Mouse (Mus musculus): ENCODE measurements around the gene Calhm3. TPM values are rescaled to one million over a fixed set of nuclear protein-coding genes. Genes with fewer than 3 reads are reported as not detected.
"Not testable (repeated sequence)": the region's sequence is repeated elsewhere in the genome, so short reads cannot be mapped to it uniquely, and the experiment has no call there.

Gene Calhm3
- polyA plus RNA-seq, 1 experiment, result not detected

DNA sequence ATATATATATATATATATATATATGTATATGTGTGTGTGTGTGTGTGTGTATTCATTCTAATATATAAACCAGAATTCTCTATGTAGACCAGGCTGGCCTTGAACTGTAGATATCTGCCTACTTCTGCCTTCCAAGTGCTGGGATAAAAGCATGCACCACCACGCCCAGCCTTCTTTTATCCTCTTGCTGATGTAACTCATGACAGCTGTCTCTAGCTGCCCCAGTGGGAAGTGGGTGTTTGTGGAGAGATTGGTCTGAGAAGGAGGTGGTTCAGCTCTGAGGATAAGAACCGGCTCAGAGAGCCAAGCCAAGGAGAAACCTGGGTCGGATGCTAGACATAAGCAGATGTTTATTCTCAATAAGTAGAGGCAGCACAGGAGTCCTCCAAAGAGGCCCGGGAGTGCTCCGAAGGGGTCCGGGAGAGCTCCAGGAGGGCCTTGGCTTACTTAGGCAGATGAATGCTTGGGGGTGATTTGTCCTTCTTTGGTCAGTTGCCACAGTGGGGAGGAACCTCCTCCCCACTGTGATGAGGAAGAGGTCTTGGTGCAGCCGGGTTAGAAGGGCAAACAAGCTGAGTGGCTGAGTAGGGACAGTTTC, 10.2 kb upstream of the Calhm3 start:
- no peak for DNase-seq (ENCODE audit: low read depth)

DNA sequence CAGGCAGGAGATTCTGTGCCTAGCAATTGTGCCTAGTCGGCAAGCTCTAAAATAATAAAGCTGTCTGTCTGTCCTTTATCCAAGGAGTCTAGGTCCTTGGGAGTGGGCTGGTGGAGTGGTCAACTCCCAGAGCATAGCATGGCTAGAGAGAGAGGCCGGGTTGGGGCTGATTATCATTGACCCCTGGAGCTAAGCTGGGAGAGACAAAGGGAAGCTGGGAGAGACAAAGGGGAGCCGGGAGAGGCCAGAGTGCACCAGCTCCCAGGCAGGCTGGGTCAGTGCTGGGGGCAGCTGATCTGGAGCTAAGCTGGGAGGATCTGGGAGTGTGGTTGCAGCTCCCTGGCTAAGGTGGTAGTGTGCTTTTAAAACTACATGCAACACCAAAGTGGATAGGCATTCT, 9.2 kb upstream of the Calhm3 start:
- no peak for DNase-seq (ENCODE audit: low read depth)

DNA sequence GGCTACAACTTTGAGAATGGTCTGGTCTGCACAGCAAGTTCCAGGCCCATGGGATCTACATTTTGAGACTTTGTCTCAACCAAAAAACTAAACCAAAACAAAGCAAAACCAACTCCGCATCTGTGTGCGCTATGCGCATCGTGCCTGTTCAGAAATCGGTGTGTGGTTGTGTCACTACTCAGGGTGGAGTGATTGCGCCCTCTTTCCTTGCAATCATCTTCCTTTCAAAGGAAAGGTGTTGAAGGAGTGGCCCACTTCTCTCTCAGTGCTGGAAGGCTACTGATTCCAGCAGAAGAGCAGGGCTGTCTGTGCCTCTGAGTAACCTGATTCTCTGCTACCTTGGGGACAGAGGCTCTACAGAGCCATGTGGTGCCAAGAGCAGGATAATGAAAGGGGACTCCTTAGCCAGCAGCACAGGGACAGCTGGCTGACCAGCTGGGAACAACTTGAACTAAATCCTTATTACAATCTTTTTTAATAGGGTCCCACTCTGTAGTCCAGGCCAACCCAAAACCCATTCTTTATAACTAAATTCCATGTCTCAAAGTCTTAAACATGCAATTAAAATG, 5.7 kb upstream of the Calhm3 start:
- DNase-seq (ENCODE audit: low read depth), result no peak

DNA sequence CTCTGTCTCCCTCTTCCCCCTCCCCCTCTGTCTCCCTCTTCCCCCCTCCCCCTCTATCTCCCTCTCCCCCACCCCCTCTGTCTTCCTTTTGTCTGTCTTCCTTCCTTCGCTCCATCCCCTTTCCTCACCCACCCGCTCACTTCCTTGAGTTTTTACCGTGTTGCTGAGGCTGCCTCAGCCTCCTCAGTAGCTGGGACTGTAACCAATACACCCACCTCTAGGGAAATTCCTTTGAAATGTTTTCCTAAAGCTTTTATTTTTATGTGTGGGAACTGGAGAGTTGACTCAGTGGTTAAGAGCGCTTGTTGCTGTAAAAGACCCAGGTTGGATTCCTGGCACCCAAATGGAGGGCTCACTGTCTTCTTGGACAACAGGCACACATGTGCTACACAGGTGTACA, 4.1 kb upstream of the Calhm3 start:
- DNase-seq (ENCODE audit: low read depth), result no peak

DNA sequence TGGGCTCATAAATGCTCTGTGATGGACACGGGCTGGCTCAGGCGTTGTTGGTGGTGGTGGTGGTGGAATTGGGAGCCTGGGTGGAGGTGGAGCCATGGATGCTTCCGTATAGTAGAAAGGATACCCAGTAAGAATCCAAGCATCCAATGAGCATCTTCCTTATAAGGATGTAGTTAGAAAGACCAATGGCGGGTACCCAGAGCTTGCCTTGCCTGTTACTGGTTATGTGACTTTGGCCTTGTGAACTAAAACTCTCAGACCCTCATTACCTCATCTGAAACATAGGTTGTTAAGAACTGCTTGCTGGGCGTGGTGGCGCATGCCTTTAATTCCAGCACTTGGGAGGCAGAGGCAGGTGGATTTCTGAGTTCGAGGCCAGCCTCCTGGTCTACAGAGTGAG, 3.8 kb downstream of the Calhm3 start:
- DNase-seq (ENCODE audit: low read depth), result no peak

DNA sequence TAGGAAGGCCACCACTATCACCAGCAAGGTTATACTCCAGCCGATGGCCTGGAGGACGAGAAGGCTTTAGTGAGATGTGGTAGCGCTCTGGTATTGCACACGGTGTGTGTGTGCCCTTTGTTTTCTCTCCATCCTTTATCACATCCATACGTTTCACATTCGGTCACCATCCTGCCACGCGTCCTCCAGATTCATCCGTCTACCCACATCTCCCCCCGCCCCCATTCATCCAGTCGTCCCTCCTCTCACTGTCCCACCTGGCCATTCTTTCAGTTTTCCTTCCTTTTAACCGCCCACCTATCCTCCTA, 5.5 kb downstream of the Calhm3 start:
- no peak for DNase-seq (ENCODE audit: low read depth)

DNA sequence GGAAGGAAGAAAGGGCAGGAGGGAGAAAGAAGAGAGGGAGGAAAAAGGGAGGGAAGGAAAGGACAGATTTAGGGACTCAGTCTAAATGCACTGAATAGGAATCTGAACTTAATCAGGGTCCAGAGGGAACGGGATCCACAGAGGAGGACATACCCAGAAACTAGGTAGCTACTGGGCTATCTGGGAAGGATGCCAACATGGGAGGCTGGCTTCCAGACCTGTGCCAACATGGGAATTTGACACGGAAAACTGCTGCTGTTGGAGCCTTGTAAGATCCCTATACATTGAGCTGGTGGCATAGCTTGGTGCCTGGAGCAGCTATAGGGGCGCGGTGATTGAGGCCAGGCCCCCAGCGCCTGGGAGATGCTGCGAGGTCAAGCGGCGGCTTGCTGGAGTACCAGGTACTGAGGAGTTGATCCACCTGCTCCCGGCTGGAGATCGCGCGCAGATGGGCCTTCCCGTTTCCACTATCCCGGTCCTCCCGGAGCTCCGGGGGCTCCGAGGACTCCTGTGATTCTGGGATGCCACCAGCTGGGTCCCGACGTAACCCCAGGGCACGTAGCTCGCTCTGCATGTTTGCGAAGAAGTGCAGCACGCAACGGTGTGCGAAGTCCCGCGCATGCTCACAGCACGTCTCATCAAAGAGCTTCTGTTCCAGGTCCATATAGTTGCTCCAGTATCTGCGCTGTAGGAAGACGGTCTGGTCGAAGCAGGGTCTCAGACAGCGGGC, 6.1 kb downstream of the Calhm3 start:
- no peak for DNase-seq (ENCODE audit: low read depth)

DNA sequence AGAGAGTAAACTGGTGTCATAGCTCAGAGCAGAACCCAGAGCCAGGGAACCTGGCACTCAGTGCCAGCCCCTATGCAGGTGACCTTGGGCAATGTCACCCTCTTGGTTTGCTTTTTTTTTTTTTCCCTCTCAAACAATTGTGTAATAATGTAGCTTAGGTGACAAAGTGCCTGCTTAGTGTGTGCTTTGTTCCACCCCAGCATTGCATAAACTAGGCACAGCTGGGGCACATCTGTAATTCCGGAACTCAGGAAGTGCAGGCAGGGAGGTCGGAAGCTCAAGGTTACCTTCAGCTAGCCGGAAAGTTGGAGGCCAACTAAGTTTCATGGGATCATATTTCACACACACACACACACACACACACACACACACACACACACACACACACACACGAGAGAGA, 7.7 kb downstream of the Calhm3 start:
- no peak for DNase-seq (ENCODE audit: low read depth)

DNA sequence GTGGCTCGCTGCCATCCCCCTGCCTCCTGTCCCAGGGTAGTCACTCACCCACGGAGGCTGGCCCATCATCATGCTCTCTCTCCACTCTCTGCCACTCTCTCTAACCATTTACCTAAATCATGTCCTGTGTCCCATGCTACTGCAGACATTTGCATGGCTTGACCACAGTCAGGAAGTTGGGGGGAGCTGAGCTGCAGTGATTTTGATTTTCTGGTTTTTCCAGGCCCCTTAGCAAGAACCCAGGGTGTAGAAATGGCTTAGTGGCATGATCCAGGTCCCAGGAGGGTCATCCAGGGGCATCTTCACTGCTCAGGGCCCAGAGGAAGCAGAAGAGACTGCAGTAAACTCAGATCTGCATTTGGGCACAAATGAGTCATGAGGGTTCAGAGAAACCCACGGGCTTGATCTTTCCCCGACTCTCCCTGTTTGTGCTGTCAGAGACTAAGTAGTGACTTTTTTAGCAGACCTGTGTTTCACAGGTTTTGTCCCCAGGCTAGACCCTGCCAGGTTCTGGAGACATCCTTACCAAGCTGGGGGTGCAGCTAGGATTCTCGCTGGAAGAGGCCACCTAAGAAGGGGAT, 9.2 kb downstream of the Calhm3 start:
- no peak for DNase-seq (ENCODE audit: low read depth)

DNA sequence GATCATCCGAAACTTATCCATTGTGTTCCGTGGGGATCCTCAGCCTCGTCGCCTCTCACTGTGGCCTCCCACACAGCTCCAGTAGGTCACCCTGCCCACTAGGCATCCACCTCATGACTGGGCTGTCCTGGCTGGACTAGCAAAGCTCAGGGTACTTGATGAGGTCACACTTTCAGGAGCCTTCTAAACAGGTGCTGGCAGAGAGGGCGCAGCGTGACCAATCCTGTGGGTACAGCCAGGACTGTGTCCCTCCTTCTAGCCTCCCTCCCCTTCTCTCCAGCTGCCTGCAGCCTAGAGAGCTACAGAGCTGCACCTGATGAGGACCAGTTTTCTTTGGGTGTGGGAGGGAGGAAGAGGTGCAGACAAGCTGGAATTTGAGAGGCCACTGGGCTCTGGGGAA, 13.4 kb downstream of the Calhm3 start, which contains the start of gene Calhm1:
Gene Calhm1, minus strand, starts transcription at position 101 of the 400 bp plus-strand sequence.
- DNase-seq (ENCODE audit: low read depth), result no peak

DNA sequence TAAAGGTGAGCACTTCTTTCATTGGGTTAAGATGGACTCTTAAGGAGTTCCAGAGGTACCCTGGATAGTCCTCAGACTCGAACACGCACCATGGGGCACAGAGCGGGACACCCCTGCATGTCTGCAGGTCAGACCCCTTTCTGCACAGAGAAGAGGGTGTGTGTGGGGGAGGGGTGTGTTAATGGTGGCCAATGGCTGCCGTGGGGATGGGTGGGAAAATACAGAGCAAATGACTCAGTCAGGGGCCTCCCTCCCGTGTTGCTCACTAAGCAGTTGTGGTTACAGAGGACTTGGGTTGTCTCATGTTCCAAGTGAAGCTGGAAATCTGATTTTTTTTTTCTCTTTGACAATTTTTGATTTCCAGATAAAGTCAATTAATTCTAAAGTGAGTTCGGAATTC, 15.1 kb downstream of the Calhm3 start:
- DNase-seq (ENCODE audit: low read depth), result no peak

DNA sequence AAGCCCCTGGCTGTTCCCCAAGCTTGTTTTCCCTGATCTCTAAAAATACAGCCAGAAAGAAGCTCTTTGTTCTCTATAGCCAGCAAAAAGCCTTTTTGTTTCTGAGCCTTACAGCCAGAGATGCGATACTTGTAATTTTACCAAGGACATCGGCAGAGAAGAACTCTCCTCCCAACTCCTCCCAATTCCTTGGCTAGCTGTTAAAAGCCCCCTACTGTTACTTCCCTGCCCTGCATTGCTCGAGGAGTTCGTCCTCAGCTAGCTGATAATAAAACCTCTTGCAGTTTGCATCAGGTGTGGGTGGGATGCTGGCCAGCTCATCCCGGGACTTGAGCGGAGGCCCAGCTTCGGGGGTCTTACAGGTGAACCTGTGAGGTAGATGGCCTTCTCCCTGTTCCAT, 18.0 kb downstream of the Calhm3 start:
- not testable (repeated sequence) for DNase-seq (ENCODE audit: low read depth)

DNA sequence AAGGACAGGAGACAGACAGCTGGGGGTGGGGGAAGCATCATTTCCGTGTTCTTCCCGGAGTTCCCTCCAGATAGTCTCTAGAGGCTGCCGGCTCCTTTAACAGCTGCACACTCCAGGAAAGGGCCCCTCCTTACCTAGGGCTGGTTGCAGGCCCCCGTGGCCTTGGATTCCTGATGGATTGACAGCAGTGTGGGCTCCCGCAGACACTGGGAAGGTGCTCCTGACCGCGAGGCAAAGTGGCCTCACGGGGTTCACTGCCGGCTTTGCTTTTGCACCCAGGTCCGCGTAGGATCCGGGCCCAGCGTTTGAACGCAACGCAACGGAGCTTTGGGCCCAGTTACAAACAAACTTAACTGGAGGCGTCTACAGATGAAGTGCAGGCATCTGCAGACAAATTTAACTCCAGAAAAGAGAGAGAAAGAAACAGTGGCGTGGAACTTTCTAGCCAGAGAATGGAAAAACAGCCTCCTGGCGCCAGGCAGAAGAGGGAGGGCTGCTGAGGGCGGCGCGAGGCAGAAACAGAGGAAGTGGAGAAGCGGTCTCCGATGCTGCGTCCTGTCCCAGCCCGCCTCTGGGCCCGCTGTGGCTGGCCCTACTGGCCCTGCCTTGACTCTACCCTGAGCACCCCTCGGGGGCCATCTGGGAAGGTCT, 19.7 kb downstream of the Calhm3 start, which contains the start of gene Calhm2:
Gene Calhm2, minus strand, starts transcription at position 524 of the 651 bp plus-strand sequence.
- DNase-seq (ENCODE audit: low read depth), result no peak

DNA sequence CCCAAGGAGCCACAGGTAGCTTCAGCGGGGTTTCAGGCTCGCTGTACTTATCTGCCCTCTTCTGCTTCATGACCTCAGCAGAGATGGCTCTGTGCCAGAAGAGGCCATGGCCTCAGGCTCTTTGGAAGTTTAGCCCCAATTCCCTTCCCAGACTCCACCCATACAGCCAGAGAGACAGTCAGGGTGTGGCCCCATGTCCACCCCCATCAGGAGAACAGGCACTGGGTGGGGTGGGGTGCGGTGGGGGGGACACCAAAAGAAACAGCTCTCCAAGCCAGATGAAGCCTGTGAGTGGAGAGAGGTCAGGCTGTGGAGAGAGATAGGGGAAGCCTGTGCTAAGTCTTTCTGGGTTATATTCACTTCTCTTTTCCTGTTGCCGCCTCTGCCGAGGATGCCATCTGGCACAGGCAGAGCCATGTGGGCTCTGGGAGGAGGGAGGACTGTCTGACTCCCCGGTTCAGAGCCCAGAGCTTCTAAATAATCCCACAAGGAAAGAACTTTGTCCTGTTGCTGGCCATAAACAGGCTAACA, 20.4 kb downstream of the Calhm3 start:
- DNase-seq (ENCODE audit: low read depth), result no peak

DNA sequence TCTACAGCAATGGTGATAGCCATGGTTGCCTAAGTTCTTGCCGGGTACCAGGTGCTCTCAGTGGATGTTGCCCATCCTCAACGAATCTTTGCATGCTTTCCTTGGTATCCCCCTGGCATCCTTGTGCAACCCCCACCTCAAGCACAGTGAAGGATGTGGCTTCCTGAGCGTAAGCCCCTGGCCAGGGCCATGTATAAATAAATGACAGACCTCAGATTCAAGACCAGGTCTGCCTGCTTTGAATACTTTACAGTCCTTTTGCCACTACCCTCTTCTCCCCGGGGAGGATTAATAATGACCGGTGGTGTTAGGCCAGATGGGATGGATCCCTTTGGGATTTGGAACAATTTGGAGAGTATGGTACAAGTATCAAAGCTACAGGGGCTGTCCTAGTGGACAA, 21.4 kb downstream of the Calhm3 start:
- no peak for DNase-seq (ENCODE audit: low read depth)

DNA sequence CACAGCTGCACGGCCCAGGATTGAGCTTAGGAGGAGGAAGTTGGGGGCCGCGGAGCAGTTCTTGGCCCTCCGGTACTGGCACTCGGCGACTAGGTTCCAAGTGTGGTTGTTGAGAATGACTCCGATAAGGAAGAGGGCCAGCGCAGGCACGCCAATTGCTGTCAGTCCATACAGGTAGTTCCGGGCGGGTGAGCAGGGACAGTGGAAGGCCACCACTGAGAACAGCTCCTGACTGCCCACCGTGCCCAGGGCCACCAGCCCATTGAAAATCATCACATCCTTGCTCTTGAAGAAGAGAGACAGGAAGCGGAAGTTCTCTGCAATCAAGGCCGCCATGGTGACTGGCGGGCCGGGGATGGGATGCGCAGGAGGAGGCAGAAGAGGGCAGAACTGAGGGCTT, 22.0 kb downstream of the Calhm3 start:
- DNase-seq (ENCODE audit: low read depth), result no peak

DNA sequence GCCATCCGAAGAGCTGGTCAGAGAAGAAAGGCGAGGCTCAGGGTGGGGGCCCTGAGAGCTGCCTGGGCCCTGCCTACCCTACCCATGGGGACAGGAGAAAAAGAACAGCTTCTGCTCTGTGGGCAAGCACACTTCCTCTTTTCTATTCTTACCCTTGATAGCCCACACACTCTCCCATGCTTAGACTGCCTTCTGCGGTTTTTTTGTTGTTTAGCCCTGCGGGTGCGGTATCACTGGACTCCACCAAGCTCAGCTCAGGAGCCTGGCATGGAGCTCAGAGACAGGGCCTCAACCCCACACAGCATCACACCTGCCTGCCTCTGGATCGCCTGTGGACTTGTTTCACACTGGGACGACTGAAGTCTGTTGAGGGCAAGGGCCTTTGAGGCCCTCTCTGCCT, 24.4 kb downstream of the Calhm3 start:
- DNase-seq (ENCODE audit: low read depth), result no peak

DNA sequence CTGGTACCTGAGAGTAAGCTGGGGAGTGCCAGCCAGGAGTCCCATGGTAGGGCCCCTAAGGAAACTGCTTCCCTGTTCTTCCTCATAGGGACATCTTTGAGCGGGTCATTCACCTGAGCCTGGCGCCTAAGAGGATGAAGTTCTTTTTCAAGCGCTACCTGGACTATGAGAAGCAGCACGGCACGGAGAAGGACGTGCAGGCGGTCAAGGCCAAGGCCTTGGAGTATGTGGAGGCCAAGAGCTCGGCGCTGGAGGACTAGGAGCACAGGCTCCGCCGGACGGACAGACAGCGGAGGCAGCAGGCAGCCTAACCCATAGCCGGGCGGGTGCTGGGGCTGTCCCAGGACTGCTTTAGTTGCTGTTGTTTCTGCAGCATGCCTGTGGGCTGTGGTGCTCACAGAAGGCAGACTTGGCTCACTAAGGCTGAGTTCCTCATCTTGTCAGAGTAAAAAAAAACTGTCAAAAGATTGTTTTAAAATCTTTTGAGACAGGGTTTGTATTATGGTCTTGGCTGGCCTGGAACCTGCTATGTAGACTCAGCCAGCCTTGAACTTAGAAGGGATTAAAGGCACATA, 26.9 kb downstream of the Calhm3 start:
- DNase-seq (ENCODE audit: low read depth), result no peak

DNA sequence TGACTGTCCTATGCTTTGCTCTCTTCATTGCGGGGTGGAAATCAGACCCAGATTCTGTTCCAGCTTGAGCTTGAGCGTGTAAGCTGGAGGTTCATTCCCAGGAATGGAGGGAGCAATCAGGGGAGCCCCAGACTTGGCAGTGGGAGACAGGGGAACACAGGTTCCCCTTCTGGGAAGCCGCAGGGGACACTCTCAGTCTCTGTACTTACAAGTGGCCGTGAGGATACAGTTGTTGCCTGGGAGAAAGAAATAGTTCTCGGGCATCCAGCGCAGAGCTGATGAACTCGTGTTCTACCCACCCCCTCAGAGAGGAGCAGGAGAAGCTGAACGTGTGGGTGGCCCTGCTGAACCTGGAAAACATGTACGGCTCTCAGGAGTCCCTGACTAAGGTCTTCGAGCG, 28.7 kb downstream of the Calhm3 start:
- DNase-seq (ENCODE audit: low read depth), result no peak

DNA sequence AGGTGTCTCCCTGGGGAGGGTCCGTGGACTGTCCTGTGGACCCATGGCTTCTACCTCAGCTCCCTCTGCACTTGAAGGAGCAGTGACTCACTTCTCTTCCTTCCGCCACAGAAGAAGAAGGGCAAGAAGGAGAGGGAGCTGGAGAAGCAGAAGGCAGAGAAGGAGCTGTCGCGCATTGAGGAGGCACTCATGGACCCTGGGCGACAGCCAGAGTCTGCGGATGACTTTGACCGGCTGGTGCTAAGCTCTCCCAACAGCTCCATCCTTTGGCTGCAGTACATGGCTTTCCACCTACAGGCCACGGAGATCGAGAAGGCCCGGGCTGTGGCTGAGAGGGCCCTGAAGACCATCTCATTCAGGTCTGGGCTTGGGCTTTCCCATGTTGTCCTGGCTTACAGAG, 29.4 kb downstream of the Calhm3 start:
- DNase-seq (ENCODE audit: low read depth), result no peak

DNA sequence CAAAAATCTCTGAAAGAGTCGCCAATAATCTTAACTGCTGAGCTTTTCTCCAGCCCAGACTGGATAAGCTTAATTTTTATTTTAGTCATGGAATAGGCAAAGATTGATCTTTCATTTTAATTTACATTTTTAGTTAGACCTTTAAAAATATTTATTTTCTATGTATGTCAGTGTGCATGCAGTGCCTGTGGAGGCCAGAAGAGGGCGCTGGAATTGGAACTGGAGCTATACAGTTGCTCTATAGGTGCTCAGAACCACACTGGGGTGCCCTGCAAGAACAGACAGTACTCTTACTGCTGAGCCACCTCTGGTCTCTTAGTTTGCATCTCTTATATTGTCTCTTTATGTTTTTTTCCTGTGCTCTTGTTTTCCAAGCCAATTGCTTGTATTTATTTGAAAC, 34.8 kb downstream of the Calhm3 start:
- DNase-seq (ENCODE audit: low read depth), result no peak

DNA sequence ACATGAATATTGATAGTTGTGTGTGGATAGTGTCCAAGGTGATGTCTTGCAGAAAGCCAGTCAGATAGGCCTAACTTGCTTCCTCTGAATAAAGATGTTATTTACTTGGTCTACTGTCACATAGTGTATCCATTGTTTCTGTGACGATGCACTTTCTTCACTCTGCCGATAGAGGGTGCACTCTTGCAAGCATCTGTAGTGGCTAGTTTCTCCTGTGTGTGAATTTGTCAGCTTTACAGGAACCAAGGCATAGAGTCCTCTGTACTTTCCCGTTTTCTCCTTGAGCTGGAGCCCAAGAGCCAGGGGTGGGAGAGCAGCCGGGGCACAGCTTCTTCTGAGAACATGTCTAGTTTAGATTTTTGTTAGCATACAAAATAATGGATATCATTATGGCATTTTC, 36.5 kb downstream of the Calhm3 start:
- DNase-seq (ENCODE audit: low read depth), result no peak

Measured in gonadal fat pad, adult 2 months (tissue).